Mouse (Mus musculus) neural tube, embryonic 15.5 days (tissue): ENCODE measurements around the gene Cbr2. TPM values are rescaled to one million over a fixed set of nuclear protein-coding genes. Genes with fewer than 3 reads are reported as not detected.

ENCODE experiments used
- ATAC-seq: fragments of 200-750 bp; cut with Nextera tagmentation; 2 replicates; pipeline ENCODE4 v1.8.0; 2017; ENCODE audit warnings: mild to moderate bottlenecking, moderate TSS enrichment, moderate library complexity; ENCODE audit not compliant: low FRiP score
- H3K27ac ChIP-seq: fragments of 300-500 bp; sonication (generic); replicated peaks from 2 replicates; pipeline ENCODE4 v1.5.1; 2015; ENCODE audit warnings: mild to moderate bottlenecking, inconsistent platforms
- H3K27me3 ChIP-seq: fragments of 300-500 bp; sonication (generic); replicated peaks from 2 replicates; pipeline ENCODE4 v1.6.1; 2015; ENCODE audit warnings: inconsistent platforms
- H3K36me3 ChIP-seq: fragments of 300-500 bp; sonication (generic); 2 replicates; pipeline ENCODE4 v1.6.1; 2015; ENCODE audit warnings: inconsistent platforms
- H3K4me1 ChIP-seq: fragments of 300-500 bp; sonication (generic); 2 replicates; pipeline ENCODE4 v1.6.1; 2015; ENCODE audit warnings: inconsistent platforms
- H3K4me2 ChIP-seq: fragments of 300-500 bp; sonication (generic); 2 replicates; pipeline ENCODE4 v1.6.1; 2015; ENCODE audit warnings: inconsistent platforms, mild to moderate bottlenecking, moderate library complexity
- H3K4me3 ChIP-seq: fragments of 300-500 bp; sonication (generic); replicated peaks from 2 replicates; pipeline ENCODE4 v1.5.1; 2015; ENCODE audit warnings: mild to moderate bottlenecking, inconsistent platforms
- H3K9ac ChIP-seq: fragments of 300-500 bp; sonication (generic); replicated peaks from 2 replicates; pipeline ENCODE4 v1.6.1; 2015; ENCODE audit warnings: mild to moderate bottlenecking, inconsistent platforms
- H3K9me3 ChIP-seq: fragments of 300-500 bp; sonication (generic); replicated peaks from 2 replicates; pipeline ENCODE4 v1.6.1; 2016; ENCODE audit warnings: inconsistent platforms
- WGBS: fragments of 180-500 bp; shearing (Covaris S2); methylation state at CpG from one replicate; pipeline ENCODE4 v1.1.7; 2015; ENCODE audit warnings: mixed read lengths; 5-methylcytosine and 5-hydroxymethylcytosine counted together
- polyA plus RNA-seq: library from polyadenylated mRNA; unstranded; fragments of >200 nt; fragmentation: Nextera tagmentation; extraction: Ambion mirVana; gene quantifications from 2 replicates; pipeline ENCODE4 v1.2.1, GENCODE M21; 2015

Cbr2 gene
- polyA plus RNA-seq, 1 experiment from 2014 or later, result 0.87 TPM

GRCm38 (mm10) chr11:120684660-120685059, 47.3 kb downstream of the Cbr2 start:
- no peaks in the 10 kb centered on the region for H3K27me3 ChIP-seq
- no peak overlapping the region for H3K4me3 ChIP-seq
- H3K9ac ChIP-seq, result no peak overlapping the region
- peaks cover 69% of the 10 kb centered on the region for H3K36me3 ChIP-seq
- no peaks in the 10 kb centered on the region for H3K9me3 ChIP-seq
- H3K4me2 ChIP-seq, result no peak overlapping the region
- WGBS, result 93% methylated on average over 2 of the region's 2 CpGs
- H3K27ac ChIP-seq, result no peak overlapping the region
- no peaks in the 10 kb centered on the region for H3K4me1 ChIP-seq
- no peak for ATAC-seq

GRCm38 (mm10) chr11:120684086-120684485, 47.8 kb downstream of the Cbr2 start:
- no peaks in the 10 kb centered on the region for H3K27me3 ChIP-seq
- no peak overlapping the region for H3K27ac ChIP-seq
- ATAC-seq, result no peak
- no peak overlapping the region for H3K9ac ChIP-seq
- H3K4me1 ChIP-seq, result no peaks in the 10 kb centered on the region
- peaks cover 69% of the 10 kb centered on the region for H3K36me3 ChIP-seq
- WGBS, result 92% methylated on average over 2 of the region's 2 CpGs
- no peaks in the 10 kb centered on the region for H3K9me3 ChIP-seq
- H3K4me2 ChIP-seq, result no peak overlapping the region
- no peak overlapping the region for H3K4me3 ChIP-seq

GRCm38 (mm10) chr11:120683536-120683935, 48.4 kb downstream of the Cbr2 start:
- H3K4me1 ChIP-seq, result no peaks in the 10 kb centered on the region
- 93% methylated on average over 3 of the region's 3 CpGs for WGBS
- H3K27me3 ChIP-seq, result no peaks in the 10 kb centered on the region
- H3K27ac ChIP-seq, result no peak overlapping the region
- H3K4me3 ChIP-seq, result no peak overlapping the region
- no peak overlapping the region for H3K4me2 ChIP-seq
- peaks cover 69% of the 10 kb centered on the region for H3K36me3 ChIP-seq
- ATAC-seq, result no peak
- H3K9me3 ChIP-seq, result no peaks in the 10 kb centered on the region
- H3K9ac ChIP-seq, result no peak overlapping the region

- Histone ChIP-seq H3K4me2 (no peak overlapping the region), H3K27me3 (no peaks in the 10 kb centered on the region), H3K4me3 (no peak overlapping the region), H3K27ac (no peak overlapping the region), H3K36me3 (peaks cover 70% of the 10 kb centered on the region), H3K9me3 (no peaks in the 10 kb centered on the region), H3K4me1 (no peaks in the 10 kb centered on the region), H3K9ac (no peak overlapping the region)
- no peak for ATAC-seq
- WGBS, result 93% methylated on average over 5 of the region's 5 CpGs
Measured at GRCm38 (mm10) chr11:120682683-120683082, 49.2 kb downstream of the Cbr2 start.

- H3K4me1 ChIP-seq, result peaks cover 10% of the 10 kb centered on the region; the same call in 1 of the 2 replicates
- H3K9ac ChIP-seq, result no peak overlapping the region
- no peaks in the 10 kb centered on the region for H3K27me3 ChIP-seq
- no peak overlapping the region for H3K27ac ChIP-seq
- no peaks in the 10 kb centered on the region for H3K9me3 ChIP-seq
- 82% methylated on average over 3 of the region's 3 CpGs for WGBS
- no peak overlapping the region for H3K4me3 ChIP-seq
- peaks cover 67% of the 10 kb centered on the region for H3K36me3 ChIP-seq
- ATAC-seq, result no peak
- no peak overlapping the region for H3K4me2 ChIP-seq
Measured at GRCm38 (mm10) chr11:120679909-120680308, 52.0 kb downstream of the Cbr2 start.

Other genes with a start within 250 kb of the Cbr2 start
- 142 and 144 TPM in 2 replicates for gene Mrpl12, start 247.5 kb downstream of the Cbr2 start, polyA plus RNA-seq
- 27.6 and 33.6 TPM in 2 replicates for gene Slc25a10, start 240.3 kb downstream of the Cbr2 start, polyA plus RNA-seq
- gene Gcgr, start 201.4 kb downstream of the Cbr2 start, polyA plus RNA-seq, result 0.26 and 0.41 TPM in 2 replicates
- 229 and 235 TPM in 2 replicates for gene Mcrip1, start 182.4 kb downstream of the Cbr2 start, polyA plus RNA-seq
- 0.69 and 14.1 TPM in 2 replicates for gene Ppp1r27, start 181.0 kb downstream of the Cbr2 start, polyA plus RNA-seq
- 282 and 351 TPM in 2 replicates for gene P4hb, start 158.9 kb downstream of the Cbr2 start, polyA plus RNA-seq
- 488 and 542 TPM in 2 replicates for gene Arhgdia, start 150.5 kb downstream of the Cbr2 start, polyA plus RNA-seq
- 219 and 265 TPM in 2 replicates for gene Alyref, start 133.7 kb downstream of the Cbr2 start, polyA plus RNA-seq
- 206 and 208 TPM in 2 replicates for gene Anapc11, start 133.7 kb downstream of the Cbr2 start, polyA plus RNA-seq
- 0.86 and 3.2 TPM in 2 replicates for gene Npb, start 123.6 kb downstream of the Cbr2 start, polyA plus RNA-seq
- 224 and 248 TPM in 2 replicates for gene Pcyt2, start 114.2 kb downstream of the Cbr2 start, polyA plus RNA-seq
- 43.2 and 45.1 TPM in 2 replicates for gene Sirt7, start 106.9 kb downstream of the Cbr2 start, polyA plus RNA-seq
- 40.1 and 41.0 TPM in 2 replicates for gene Mafg, start 98.5 kb downstream of the Cbr2 start, polyA plus RNA-seq
- gene Pycr1, start 88.3 kb downstream of the Cbr2 start, polyA plus RNA-seq, result 19.1 and 20.8 TPM in 2 replicates
- 2.5 and 2.6 TPM in 2 replicates for gene Myadml2, start 84.0 kb downstream of the Cbr2 start, polyA plus RNA-seq
- gene Notum, start 70.9 kb downstream of the Cbr2 start, polyA plus RNA-seq, result 6.1 and 7.1 TPM in 2 replicates
- 144 and 148 TPM in 2 replicates for gene Aspscr1, start 59.1 kb downstream of the Cbr2 start, polyA plus RNA-seq
- 108 and 115 TPM in 2 replicates for gene Cenpx, start 18.4 kb downstream of the Cbr2 start, polyA plus RNA-seq
- gene Lrrc45, start 18.2 kb downstream of the Cbr2 start, polyA plus RNA-seq, result 76.8 and 81.3 TPM in 2 replicates
- 459 and 611 TPM in 2 replicates for gene Rac3, start 10.6 kb downstream of the Cbr2 start, polyA plus RNA-seq
- gene Dcxr, start 4.8 kb downstream of the Cbr2 start, polyA plus RNA-seq, result 9.4 and 18.9 TPM in 2 replicates
- 2.2 and 3.1 TPM in 2 replicates for gene Hmga1b, start 30.7 kb upstream of the Cbr2 start, polyA plus RNA-seq
- gene Rfng, start 52.1 kb upstream of the Cbr2 start, polyA plus RNA-seq, result 123 and 136 TPM in 2 replicates
- gene Gps1, start 52.2 kb upstream of the Cbr2 start, polyA plus RNA-seq, result 266 and 277 TPM in 2 replicates
- 45.4 and 52.4 TPM in 2 replicates for gene Dus1l, start 64.3 kb upstream of the Cbr2 start, polyA plus RNA-seq
- gene Fasn, start 92.4 kb upstream of the Cbr2 start, polyA plus RNA-seq, result 67.9 and 71.0 TPM in 2 replicates
- 5.9 and 6.2 TPM in 2 replicates for gene Ccdc57, start 200.8 kb upstream of the Cbr2 start, polyA plus RNA-seq
- gene Slc16a3, start 216.4 kb upstream of the Cbr2 start, polyA plus RNA-seq, result 11.3 and 15.3 TPM in 2 replicates